Mouse (Mus musculus): Measurements from ENCODE around the gene Ssbp2. TPM values are rescaled to one million over a fixed set of nuclear protein-coding genes. Genes with fewer than 3 reads are reported as not detected.

Gene Ssbp2
- polyA plus RNA-seq, 1 experiment from 2014 or later, result 179 TPM

- H3K4me1 ChIP-seq, result peaks cover 26% of the 10 kb centered on the region
- H3K4me2 ChIP-seq (replicated peaks), result peak overlapping the region; percentile 88
- H3K9me3 ChIP-seq, result no peaks in the 10 kb centered on the region
- no peaks in the 10 kb centered on the region for H3K36me3 ChIP-seq
- H3K27ac ChIP-seq (replicated peaks), result no peak overlapping the region
- ATAC-seq (ENCODE audit: low FRiP score, low read depth), result no peak
- no peak overlapping the region for H3K9ac ChIP-seq (replicated peaks)
- 20% methylated on average over 9 of the region's 9 CpGs for WGBS
- peak overlapping the region; percentile 17; the same call in 1 of the 2 replicates for H3K4me3 ChIP-seq
- no peaks in the 10 kb centered on the region for H3K27me3 ChIP-seq
Measured at GRCm38 (mm10) chr13:91462893-91463481, 2.9 kb downstream of the Ssbp2 start.

GRCm38 (mm10) chr13:91465002-91465715 is 5.1 kb downstream of the Ssbp2 start:
- Histone ChIP-seq H3K4me3 (no peak overlapping the region), H3K27me3 (no peaks in the 10 kb centered on the region), H3K36me3 (no peaks in the 10 kb centered on the region), H3K9me3 (no peaks in the 10 kb centered on the region), H3K4me2 (replicated peaks) (no peak overlapping the region), H3K9ac (replicated peaks) (no peak overlapping the region), H3K4me1 (peaks cover 13% of the 10 kb centered on the region), H3K27ac (replicated peaks) (no peak overlapping the region)
- no peak for ATAC-seq (ENCODE audit: low FRiP score, low read depth)
- 87% methylated on average over 8 of the region's 8 CpGs for WGBS

- WGBS, result 75% methylated on average over 2 of the region's 2 CpGs
- no peaks in the 10 kb centered on the region for H3K9me3 ChIP-seq
- H3K4me3 ChIP-seq, result no peak overlapping the region
- peaks cover 10% of the 10 kb centered on the region for H3K4me1 ChIP-seq
- H3K27me3 ChIP-seq, result no peaks in the 10 kb centered on the region
- no peak for ATAC-seq (ENCODE audit: low FRiP score, low read depth)
- no peak overlapping the region for H3K27ac ChIP-seq (replicated peaks)
- H3K9ac ChIP-seq (replicated peaks), result no peak overlapping the region
- no peak overlapping the region for H3K4me2 ChIP-seq (replicated peaks)
- H3K36me3 ChIP-seq, result no peaks in the 10 kb centered on the region
Measured at GRCm38 (mm10) chr13:91471566-91471965, 11.5 kb downstream of the Ssbp2 start.

DNA sequence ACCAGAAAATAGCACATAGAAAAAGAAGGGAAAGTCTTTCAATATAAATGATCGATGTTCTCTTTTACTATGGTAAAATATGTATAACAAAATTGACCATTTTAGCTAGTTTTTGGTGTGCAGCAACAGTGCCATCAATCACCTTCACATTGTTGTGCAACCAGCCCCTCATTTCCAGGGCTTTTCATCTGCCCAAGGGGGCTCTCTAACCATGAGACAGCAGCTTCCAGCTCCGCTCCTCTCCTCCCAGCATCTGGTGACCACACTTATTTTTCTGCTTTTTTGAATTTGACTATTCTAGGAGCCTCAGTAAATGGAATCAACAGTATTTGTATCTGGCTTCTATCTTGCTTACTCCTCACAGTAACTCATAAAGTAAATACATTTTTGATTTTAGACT is 11.9 kb downstream of the Ssbp2 start:
- H3K4me1 ChIP-seq, result peaks cover 10% of the 10 kb centered on the region
- no peak overlapping the region for H3K9ac ChIP-seq (replicated peaks)
- no peaks in the 10 kb centered on the region for H3K36me3 ChIP-seq
- WGBS, result 93% methylated on average over 2 of the region's 2 CpGs
- no peak overlapping the region for H3K27ac ChIP-seq (replicated peaks)
- ATAC-seq (ENCODE audit: low FRiP score, low read depth), result no peak
- no peak overlapping the region for H3K4me2 ChIP-seq (replicated peaks)
- no peaks in the 10 kb centered on the region for H3K27me3 ChIP-seq
- H3K4me3 ChIP-seq, result no peak overlapping the region
- H3K9me3 ChIP-seq, result no peaks in the 10 kb centered on the region

GRCm38 (mm10) chr13:91473527-91473926 is 13.4 kb downstream of the Ssbp2 start:
- Histone ChIP-seq H3K9ac (replicated peaks) (no peak overlapping the region), H3K4me1 (peaks cover 13% of the 10 kb centered on the region), H3K4me3 (no peak overlapping the region), H3K27me3 (no peaks in the 10 kb centered on the region), H3K9me3 (no peaks in the 10 kb centered on the region), H3K27ac (replicated peaks) (no peak overlapping the region), H3K36me3 (no peaks in the 10 kb centered on the region), H3K4me2 (replicated peaks) (no peak overlapping the region)
- no peak for ATAC-seq (ENCODE audit: low FRiP score, low read depth)
- WGBS, result 75% methylated on average over 6 of the region's 6 CpGs

DNA sequence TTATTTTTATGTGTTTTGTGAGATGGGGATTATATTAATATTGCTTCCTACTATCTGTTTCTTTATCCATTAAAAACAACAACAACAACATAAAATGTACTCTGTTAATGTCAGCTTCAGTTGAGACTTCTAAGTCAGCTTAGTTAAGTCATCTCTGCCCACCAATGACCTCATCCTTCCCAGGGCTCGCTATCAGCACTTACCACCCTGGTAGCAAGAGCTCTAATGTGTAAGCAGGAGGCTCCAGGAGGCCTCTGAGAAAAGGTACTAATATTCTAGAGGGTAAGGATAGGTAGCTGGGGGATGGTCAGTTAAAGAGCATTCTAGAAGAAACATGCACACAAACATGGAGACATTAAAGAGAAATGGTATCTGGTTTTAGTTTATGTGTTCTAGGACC is 13.9 kb downstream of the Ssbp2 start:
- Histone ChIP-seq H3K4me2 (replicated peaks) (no peak overlapping the region), H3K4me1 (peaks cover 13% of the 10 kb centered on the region), H3K9me3 (no peaks in the 10 kb centered on the region), H3K4me3 (no peak overlapping the region), H3K36me3 (no peaks in the 10 kb centered on the region), H3K27ac (replicated peaks) (no peak overlapping the region), H3K27me3 (no peaks in the 10 kb centered on the region), H3K9ac (replicated peaks) (no peak overlapping the region)
- no peak for ATAC-seq (ENCODE audit: low FRiP score, low read depth)
- 65% methylated on average over 1 of the region's 1 CpGs for WGBS

DNA sequence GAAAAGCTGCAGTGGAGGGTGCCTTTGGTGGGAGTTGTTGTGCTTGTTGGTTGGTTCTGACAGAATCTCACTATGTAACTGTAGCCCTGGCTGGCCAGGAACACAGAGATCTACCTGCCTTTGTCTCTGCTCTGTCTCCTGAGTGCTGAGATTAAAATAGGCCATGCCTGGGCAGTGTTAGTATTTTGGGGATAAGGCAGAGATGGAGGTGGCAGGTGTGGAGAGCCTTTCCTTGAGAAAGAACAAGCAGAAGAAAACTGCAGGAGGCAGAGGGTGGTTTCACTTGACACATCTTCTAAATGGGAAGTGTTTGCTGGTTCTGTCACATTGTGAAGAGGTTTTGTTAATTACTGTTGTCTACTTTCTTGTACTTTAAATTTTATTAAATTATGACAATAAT is 15.8 kb downstream of the Ssbp2 start:
- Histone ChIP-seq H3K27me3 (no peaks in the 10 kb centered on the region), H3K4me2 (replicated peaks) (no peak overlapping the region), H3K27ac (replicated peaks) (no peak overlapping the region), H3K36me3 (no peaks in the 10 kb centered on the region), H3K9me3 (no peaks in the 10 kb centered on the region), H3K4me1 (peaks cover 13% of the 10 kb centered on the region), H3K9ac (replicated peaks) (no peak overlapping the region), H3K4me3 (no peak overlapping the region)
- no peak for ATAC-seq (ENCODE audit: low FRiP score, low read depth)

DNA sequence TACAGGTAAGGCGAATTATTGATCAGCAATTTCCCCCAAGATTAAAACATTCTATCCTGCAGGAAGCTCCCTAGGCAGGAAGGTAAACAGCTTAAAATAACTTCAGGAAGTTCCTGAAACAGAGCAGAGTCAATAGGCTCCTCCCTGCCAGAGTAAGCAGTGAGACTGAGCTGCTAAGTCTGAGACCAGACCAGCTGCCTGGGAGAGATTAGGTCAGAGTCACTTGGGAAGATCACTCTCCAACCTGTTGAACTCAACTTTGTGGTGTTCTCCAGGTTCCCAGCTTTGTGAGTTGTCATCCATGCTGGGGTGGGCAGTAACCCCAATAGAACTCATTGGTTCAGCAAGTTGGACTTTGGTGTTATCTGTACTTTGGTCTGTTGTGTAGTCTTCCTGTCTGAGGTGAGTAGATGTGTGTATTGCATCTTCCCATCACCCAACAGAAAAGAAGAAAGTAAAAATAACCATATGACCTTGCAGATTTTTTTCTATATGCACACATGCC is 16.6 kb downstream of the Ssbp2 start:
- WGBS, result 97% methylated on average over 1 of the region's 1 CpGs
- Histone ChIP-seq H3K9me3 (no peaks in the 10 kb centered on the region), H3K9ac (replicated peaks) (no peak overlapping the region), H3K4me2 (replicated peaks) (no peak overlapping the region), H3K36me3 (no peaks in the 10 kb centered on the region), H3K4me3 (no peak overlapping the region), H3K4me1 (peaks cover 10% of the 10 kb centered on the region), H3K27ac (replicated peaks) (no peak overlapping the region), H3K27me3 (no peaks in the 10 kb centered on the region)
- ATAC-seq (ENCODE audit: low FRiP score, low read depth), result no peak

DNA sequence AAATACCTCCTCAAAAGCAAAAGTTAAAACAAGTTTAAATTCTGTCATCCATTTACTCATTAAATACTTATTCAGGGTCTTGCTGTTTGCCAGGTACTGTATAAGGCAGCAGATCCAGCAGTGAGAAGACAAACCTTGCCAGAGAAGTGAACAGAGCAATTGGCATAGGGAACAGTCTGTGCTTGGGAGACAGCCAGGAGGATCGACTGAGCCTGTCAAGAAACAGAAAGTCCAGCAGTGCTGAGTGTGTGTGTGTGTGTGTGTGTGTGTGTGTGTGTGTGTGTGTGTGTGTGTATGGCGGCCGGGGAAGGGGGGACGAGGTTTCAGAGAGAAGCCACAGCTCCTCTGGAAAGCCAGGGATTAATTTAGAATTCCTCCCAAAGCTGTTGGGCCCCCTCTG is 17.9 kb downstream of the Ssbp2 start:
- no peaks in the 10 kb centered on the region for H3K36me3 ChIP-seq
- no peaks in the 10 kb centered on the region for H3K27me3 ChIP-seq
- no peak for ATAC-seq (ENCODE audit: low FRiP score, low read depth)
- H3K9ac ChIP-seq (replicated peaks), result no peak overlapping the region
- no peaks in the 10 kb centered on the region for H3K9me3 ChIP-seq
- WGBS, result 32% methylated on average over 1 of the region's 4 CpGs
- no peak overlapping the region for H3K4me3 ChIP-seq
- H3K4me2 ChIP-seq (replicated peaks), result no peak overlapping the region
- H3K4me1 ChIP-seq, result peaks cover 9% of the 10 kb centered on the region
- no peak overlapping the region for H3K27ac ChIP-seq (replicated peaks)

DNA sequence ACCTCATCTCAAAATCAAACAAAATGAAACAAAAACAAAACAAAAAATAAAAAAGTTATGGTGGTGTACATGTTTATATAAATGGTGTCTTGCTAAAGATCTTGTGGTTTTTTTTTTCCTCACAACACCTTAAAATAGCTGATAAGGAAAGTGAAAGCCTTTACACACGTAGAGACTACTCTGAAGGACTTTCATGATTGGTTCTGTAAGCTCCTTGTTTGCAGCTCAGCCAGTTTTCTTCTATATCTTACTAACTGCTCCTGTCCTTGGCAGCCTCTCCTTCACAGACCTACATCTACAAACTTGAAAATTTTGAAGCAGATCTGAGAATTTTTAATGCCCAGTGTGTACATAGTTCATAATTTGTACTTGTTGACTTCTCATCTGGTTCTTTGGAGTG is 24.2 kb downstream of the Ssbp2 start:
- Histone ChIP-seq H3K4me3 (no peak overlapping the region), H3K27me3 (no peaks in the 10 kb centered on the region), H3K27ac (replicated peaks) (no peak overlapping the region), H3K9me3 (no peaks in the 10 kb centered on the region), H3K9ac (replicated peaks) (no peak overlapping the region), H3K36me3 (no peaks in the 10 kb centered on the region), H3K4me2 (replicated peaks) (no peak overlapping the region), H3K4me1 (no peaks in the 10 kb centered on the region)
- 88% methylated on average over 1 of the region's 1 CpGs for WGBS
- no peak for ATAC-seq (ENCODE audit: low FRiP score, low read depth)

- no peak overlapping the region for H3K4me3 ChIP-seq
- 0 out of 2 replicates have a peak, but pooled peaks cover 4% of the 10 kb centered on the region for H3K4me1 ChIP-seq
- H3K4me2 ChIP-seq (replicated peaks), result no peak overlapping the region
- peaks cover 3% of the 10 kb centered on the region; the same call in 1 of the 2 replicates for H3K36me3 ChIP-seq
- WGBS, result 93% methylated on average over 4 of the region's 4 CpGs
- H3K27me3 ChIP-seq, result no peaks in the 10 kb centered on the region
- no peaks in the 10 kb centered on the region for H3K9me3 ChIP-seq
- ATAC-seq (ENCODE audit: low FRiP score, low read depth), result no peak
- no peak overlapping the region for H3K9ac ChIP-seq (replicated peaks)
- H3K27ac ChIP-seq (replicated peaks), result no peak overlapping the region
Measured at GRCm38 (mm10) chr13:91492133-91492532, 32.0 kb downstream of the Ssbp2 start.

- Histone ChIP-seq H3K27me3 (no peaks in the 10 kb centered on the region), H3K4me2 (replicated peaks) (no peak overlapping the region), H3K9ac (replicated peaks) (no peak overlapping the region), H3K4me1 (peaks cover 3% of the 10 kb centered on the region; the same call in 1 of the 2 replicates), H3K36me3 (peaks cover 14% of the 10 kb centered on the region), H3K27ac (replicated peaks) (no peak overlapping the region), H3K4me3 (no peak overlapping the region), H3K9me3 (no peaks in the 10 kb centered on the region)
- WGBS, result 90% methylated on average over 3 of the region's 3 CpGs
- ATAC-seq (ENCODE audit: low FRiP score, low read depth), result no peak
Measured at GRCm38 (mm10) chr13:91497055-91497454, 37.0 kb downstream of the Ssbp2 start.
